Mouse (Mus musculus): ENCODE measurements around the gene Mov10l1.

Gene Mov10l1

DNA sequence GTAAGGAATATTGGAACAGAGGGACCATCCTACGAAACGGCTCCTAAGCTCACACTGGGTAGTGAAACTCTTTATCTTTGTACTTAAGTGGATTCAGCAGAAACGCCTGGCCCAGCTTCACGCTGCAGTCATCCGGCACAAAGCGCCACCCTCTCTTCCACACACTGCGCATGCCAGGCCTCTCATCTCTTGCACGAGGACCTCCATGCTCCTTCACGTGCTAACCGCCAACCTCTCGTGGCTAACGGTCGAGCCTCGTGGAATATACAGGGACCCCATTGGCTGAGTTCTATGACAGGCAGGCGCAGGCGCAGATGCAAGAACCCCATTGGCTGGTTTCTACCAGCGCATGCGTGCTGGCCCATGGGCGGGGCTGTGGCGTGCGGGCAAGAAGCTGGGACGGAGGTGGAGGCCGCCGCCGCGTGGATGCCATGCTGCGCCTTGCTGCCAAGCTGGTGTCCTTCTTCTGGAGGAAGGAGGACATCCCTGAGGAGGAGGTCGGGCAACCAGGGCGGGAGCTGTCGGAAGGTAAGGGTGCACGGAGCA, at the start of gene Mov10l1:
TSS of gene Mov10l1 (plus strand) at position 376 of the 546 bp plus-strand sequence.
- ATAC-seq (ENCODE audit: insufficient number of reproducible peaks, low FRiP score, low TSS enrichment) = no peak

DNA sequence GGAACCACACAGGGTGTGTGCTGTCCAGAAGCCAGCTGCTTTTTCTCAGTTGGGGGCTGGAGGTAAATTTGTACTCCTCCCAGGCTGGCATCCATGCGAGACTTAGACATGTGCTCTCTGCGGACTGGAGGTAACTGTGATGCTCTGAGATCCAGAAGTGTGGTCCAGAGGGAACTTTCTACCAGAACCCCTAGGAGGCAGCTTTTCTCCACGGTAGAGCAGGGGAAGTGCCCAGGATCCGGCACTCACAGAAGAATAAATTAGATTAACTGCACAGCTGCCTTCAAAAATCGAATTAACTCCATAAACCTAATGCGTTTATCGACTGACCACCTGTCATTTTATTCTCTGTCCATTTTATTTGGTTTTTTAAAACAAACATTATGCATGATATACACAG, 48.6 kb upstream of the Mov10l1 start:
- no peak for ATAC-seq (ENCODE audit: insufficient number of reproducible peaks, low FRiP score, low TSS enrichment)

DNA sequence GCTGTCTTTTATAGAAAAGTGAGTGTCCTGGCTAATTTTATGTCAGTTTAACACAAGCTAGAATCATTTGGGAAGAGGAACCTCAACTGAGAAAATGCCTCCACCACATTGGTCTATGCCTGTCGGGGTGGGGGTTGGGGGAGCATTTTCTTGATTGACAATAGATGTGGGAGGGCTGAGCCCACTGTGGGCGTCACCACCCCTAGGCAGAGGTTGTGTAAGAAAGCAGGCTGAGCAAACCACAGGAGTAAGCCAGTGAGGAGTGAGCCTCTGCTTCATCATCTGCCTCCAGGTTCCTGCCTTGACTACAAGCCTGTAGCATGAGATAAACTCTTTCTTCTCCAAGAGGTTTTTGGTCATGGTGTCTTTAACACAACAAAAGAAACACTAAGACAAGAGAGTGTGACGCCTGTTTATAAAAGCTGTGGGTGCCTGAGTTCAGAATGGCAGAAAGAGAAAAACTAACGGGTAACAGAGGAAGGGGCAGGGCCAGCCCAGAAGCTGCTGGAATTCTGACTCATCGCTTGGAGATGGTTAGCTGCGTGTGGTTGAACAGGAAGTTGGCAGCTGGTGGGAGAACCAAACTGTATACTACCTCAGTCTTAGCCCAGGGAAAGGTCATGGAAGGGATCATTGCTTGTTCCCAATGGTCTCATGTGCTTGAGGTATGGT, 46.0 kb upstream of the Mov10l1 start:
- no peak for ATAC-seq (ENCODE audit: insufficient number of reproducible peaks, low FRiP score, low TSS enrichment)

DNA sequence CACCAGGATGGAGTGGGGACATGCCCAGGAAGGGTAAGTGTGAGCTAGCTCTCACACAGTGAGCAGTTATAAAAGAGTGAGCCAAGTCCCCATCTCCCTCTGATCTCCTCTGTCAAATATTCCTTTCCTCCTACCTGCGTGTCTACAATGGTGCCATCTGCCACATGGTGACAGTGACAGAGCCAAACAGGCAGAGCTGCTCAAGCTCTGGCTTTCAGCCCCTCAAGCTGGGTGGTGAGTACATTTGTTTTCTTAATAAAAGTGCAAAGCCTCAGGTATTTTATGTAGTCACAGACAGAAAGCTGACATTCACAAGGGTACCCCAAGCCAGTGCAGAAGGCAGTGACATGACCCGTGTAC, 45.4 kb upstream of the Mov10l1 start:
- ATAC-seq (ENCODE audit: insufficient number of reproducible peaks, low FRiP score, low TSS enrichment) = no peak

DNA sequence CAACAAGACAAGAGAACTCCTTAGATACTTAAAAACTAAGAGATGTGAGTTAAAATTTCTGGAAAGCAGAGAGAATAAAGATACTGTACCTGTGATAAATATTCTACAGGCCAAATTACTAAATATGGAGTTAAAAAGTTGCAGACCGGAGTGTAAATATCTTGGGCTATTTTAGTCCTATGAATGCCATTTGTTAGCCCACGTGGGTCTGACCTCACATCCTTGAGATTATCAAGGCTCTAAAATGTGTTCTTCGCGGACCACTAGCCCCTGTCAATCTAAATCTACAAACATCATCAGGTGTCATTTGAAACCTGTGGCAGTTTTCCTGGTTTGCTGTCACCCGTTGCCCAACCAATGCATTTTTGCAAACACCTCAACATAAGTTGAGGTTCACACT, 39.9 kb upstream of the Mov10l1 start:
- no peak for ATAC-seq (ENCODE audit: insufficient number of reproducible peaks, low FRiP score, low TSS enrichment)

DNA sequence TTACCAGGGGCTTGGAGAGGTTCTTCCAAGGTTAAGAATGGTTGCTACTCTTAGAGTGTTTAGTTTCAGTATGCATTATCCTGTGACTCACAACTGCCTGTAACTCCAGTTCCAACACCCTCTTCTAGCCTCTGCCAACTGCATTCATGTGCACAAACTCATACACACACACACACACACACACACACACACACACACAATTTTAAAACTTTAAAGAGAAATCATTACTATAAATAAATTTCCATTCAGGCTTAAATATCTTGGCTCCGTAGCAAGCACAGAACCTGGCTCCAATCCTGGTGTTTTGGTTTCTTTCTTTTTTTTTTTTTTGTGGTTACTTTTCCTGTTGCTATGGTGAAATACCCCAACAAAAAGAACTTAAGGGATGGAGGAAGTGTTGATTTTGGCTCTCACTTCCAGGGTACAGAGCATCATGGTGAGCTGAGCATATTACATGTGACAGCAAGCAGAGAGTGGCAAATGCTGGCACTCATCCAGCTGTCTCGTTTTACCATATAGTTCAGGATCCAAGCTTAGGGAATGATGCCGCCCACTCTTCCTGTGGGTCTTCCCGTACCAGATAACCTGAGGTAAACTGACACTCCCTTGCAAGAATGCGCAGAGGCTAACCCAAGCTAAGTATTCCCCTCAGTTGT, 38.7 kb upstream of the Mov10l1 start:
- no peak for ATAC-seq (ENCODE audit: insufficient number of reproducible peaks, low FRiP score, low TSS enrichment)

DNA sequence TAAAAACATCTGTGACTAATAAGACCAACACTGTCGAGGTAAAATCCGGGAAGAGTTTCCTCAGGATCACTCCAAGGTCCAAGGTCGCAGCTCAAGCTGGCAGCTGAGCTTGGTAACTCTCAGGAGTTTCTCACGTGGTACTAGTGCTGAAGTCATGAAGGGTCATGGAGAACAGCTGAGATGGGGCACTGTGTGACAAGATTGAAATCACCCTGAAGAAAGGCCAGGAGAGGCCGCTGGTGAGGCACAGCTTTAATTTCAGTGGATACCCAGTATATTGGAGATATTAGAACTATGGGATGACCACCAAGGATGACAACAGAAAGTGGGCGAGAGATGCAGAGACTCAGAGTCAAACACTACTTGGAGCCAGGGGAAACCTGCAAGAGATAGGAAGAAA, 35.9 kb upstream of the Mov10l1 start:
- ATAC-seq (ENCODE audit: insufficient number of reproducible peaks, low FRiP score, low TSS enrichment) = no peak

DNA sequence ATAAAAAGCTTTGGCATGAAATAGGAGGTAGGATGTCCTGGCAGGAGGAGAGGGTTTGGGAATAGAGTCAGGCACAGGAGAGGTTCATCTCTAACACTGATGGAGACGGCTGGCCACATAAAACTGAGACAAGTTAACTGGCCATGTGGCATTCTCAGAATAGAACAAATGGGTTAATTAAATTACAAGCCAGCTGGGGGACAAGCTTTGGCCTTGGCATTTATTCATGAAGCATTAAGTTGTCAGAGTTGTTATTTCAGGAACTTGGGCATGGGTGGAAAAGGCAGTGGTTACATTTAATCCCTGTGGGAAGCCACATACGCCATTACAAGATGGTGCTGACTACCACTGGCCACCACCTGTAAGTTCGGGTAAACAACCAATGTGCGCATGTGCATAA, 31.5 kb upstream of the Mov10l1 start:
- ATAC-seq (ENCODE audit: insufficient number of reproducible peaks, low FRiP score, low TSS enrichment) = no peak

DNA sequence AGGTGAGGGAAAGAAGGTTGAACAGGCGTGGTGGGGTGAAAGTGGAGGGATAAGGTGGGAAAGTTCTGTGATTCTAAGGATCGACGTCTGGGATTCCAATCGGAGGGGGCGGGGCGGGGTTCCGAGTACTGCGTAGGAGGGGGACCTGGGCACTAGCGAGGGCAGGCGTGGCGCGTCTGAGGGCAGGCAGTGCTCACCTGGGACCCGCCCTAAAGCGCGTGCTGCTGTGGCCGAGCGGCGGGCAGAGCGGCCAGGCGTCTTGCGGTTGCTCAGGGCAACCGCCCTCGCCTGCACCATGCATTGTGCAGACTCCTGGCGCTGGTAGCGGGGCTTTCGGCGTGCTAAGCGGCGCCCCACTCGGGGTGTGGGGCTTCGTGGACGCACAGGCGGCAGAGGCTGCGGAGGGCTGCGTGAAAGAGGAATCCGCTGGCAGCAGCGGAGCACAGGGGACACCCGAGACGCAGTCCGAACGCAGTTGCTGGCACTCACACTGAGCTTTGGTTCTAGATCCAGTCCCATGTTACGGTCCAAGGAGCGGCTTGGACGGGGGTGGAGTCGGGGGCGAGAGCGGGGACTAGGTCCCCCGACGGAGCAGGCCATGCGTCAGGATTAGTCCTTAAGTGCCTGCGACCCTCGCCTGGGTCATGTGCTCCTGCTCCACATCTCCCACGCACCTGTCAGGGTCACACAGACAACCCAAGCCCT, 28.2 kb upstream of the Mov10l1 start, which contains the start of gene Ttll8:
TSS of gene Ttll8 (minus strand) at position 51 of the 705 bp plus-strand sequence.
- ATAC-seq (ENCODE audit: insufficient number of reproducible peaks, low FRiP score, low TSS enrichment) = no peak

DNA sequence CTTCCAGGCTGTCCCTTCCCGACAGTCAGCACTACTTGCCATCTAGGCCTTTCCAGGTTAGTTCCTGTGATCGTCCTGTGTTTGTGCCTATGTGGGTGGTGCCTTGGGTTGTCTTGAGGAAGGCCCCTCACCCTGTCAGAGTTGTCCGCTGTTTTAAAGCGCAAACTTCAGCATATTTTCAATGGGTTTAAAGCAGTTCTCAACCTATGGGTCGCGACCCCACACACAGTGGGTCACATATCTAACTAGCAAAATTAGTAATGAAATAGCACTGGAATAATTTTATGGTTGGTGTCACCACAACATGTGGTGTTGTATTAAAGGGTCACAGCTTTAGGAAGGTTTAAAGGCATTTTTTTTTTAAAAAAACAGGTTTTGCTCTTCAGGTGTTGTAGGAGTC, 27.4 kb upstream of the Mov10l1 start:
- no peak for ATAC-seq (ENCODE audit: insufficient number of reproducible peaks, low FRiP score, low TSS enrichment)

DNA sequence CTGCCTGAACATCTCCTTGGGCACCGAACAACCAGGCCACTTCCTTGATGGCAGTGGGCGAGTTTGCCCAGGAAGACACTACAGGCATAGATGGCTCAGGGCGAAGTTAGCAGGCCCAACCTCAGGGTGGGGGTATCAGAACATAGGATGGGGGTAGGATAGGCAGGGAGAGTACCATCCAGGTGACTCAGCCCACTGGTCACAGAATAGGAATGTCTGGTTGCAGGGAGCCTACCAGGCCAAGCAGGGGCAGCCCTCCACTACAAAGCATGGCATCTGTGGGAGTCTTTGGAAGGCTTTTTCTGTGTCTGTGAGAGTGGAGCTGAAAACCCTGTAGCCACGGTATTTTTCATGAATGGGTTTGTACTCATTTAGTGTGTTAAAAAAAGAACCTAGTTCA, 25.2 kb upstream of the Mov10l1 start:
- ATAC-seq (ENCODE audit: insufficient number of reproducible peaks, low FRiP score, low TSS enrichment) = no peak

DNA sequence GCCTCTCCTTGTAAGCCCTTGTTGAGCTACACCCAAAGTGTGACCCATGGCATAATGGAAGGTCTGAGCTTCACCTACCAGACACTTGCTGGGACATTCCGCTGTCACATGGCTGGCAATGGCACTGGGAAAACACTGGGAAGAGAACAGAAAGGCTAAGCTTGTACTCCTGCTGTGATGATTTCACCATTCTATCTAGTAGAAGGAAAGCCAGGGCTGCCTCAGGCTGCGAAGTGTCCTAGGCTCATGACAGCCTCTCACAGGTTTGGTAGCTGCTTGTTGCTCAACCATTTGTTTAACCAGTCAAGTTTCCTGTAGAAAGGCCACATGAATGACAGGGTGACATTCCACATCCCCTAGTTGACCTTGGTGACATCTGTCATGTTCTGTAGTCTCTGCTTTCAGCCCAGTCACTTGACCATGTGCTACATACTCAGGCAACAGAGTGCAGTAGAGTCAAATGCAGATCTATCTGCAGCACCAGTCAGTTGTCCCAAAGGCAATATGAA, 18.6 kb upstream of the Mov10l1 start:
- no peak for ATAC-seq (ENCODE audit: insufficient number of reproducible peaks, low FRiP score, low TSS enrichment)

DNA sequence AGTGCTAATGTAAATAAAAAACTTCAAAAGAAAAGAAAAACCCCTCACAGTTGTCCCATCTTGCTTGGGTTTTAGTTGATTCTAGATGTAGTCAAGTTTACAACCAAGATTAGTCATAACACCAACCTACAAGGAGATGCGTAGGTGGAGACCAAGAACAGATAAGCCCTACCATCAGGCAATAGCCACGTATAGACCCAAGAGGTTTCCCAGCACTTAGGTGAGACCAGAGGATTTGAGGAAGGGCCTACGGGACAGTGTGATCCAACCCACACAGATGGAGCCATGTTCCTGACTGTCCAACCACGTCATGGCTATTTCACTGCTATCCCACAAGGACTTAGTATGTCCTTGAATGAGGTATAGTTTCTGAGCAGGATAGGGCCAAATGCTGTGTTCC, 10.4 kb upstream of the Mov10l1 start:
- no peak for ATAC-seq (ENCODE audit: insufficient number of reproducible peaks, low FRiP score, low TSS enrichment)

DNA sequence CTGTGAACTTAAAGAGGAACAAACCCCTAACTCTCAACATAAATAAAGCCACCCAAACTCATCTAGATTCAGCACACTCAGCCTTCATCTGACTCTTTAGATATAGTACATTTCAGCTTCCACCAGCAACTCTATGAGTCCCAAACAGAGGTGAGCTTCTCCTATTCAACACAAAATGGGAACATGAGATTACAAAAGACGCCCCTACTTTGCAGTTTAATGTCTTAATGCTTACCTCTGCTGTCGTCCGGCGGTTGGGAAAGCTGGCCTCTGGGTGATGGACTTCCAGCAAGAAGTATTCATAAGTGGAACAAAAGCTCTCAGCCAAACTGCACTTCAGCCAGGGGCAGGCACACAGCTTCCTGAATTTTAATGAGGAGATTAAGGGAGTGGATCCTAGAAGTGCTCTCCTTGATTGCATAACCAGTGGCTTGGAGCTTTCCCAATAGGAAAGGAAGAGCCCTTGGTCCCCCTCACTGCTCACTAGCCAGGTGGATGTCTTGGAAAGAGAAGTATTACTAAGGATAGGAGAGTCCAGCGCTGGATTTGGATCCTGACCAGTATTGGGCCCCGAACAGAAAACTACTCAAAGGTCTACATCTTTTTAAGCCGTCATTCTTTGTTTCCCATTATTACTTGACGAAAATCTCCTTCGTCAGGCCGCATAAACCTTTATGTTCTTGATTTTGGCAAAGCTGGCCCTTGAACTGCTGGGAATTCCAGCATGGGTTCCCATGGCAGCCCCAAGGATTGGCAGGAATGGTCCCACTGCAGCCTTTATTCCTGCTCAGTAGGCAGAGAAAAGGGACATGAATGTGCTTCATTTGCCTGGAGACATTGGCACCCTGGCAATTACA, 4.2 kb upstream of the Mov10l1 start, which contains the start of gene Mlc1:
TSS of gene Mlc1 (minus strand) at position 727 of the 857 bp plus-strand sequence.
- ATAC-seq (ENCODE audit: insufficient number of reproducible peaks, low FRiP score, low TSS enrichment) = no peak

DNA sequence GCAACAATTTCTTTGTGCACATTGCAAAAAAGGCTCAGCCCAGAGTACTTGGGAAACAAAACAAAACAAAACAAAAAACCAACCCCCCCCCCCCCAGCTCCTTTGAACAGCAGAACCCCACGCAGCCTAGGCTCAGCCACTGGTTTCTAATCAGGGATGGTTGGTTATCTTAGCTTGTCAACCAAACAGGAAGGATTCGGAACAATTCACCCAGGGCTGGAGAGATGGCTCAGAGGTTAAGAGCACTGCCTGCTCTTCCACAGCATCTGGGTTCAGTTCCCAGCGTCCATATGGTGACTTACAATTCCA, 3.6 kb upstream of the Mov10l1 start:
- ATAC-seq (ENCODE audit: insufficient number of reproducible peaks, low FRiP score, low TSS enrichment) = no peak

DNA sequence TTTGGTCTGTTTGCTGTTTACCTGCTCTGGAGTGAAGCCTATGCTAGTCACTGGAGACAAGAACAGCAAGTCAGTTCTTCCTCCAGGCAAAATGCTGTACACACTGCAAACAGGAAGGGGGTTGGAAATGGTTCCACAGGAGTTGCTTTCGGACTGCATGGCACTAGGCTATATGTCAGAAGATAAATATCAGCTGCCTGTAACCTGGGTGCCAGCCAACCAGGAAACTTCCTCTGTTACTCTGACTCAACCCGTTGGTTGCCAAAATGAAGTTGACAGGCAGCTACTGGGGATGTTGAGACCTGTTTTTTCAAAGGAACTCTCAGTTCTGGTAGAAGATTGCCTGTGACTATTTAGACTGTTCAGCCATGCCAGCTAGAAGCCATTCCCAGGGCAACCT, 6.5 kb downstream of the Mov10l1 start:
- ATAC-seq (ENCODE audit: insufficient number of reproducible peaks, low FRiP score, low TSS enrichment) = no peak

DNA sequence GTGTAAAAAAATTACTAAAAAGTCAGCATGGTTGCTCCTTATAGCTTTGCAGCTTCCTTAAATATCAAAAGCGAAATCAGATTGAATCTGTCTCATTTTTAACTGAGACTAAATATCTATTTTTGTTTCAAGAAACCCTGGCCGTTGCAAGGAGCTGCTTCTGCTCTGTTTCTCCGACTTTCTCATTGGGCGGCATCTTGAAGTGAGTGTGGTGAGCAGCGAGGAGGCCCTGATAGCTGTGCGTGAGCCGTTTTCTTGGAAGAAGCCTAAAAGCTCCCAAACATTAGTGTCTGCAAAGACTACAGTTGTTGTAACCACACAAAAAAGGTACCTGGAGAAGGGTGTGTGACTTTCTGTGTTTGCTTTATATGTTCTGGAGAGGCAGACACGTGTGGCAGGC, 15.9 kb downstream of the Mov10l1 start:
- no peak for ATAC-seq (ENCODE audit: insufficient number of reproducible peaks, low FRiP score, low TSS enrichment)

DNA sequence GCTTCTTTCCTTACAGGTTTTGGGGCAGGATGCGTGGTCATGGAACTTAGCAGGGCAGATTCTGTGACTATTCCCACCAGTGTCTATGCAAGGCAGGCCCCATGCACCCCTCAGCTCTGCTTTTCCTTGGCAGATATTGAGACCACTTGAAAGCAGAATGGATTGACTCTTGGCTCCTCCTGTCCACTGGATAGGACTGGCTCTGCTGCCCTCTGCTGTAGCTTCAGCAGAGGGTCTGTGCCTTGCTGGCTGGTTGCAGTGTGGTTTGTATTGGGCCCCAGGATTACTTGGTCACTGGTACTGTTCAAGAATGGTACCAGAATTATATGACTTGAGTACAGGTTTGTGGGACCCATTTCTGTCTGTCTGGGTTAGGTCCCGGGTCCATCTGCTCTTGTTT, 16.4 kb downstream of the Mov10l1 start:
- no peak for ATAC-seq (ENCODE audit: insufficient number of reproducible peaks, low FRiP score, low TSS enrichment)

DNA sequence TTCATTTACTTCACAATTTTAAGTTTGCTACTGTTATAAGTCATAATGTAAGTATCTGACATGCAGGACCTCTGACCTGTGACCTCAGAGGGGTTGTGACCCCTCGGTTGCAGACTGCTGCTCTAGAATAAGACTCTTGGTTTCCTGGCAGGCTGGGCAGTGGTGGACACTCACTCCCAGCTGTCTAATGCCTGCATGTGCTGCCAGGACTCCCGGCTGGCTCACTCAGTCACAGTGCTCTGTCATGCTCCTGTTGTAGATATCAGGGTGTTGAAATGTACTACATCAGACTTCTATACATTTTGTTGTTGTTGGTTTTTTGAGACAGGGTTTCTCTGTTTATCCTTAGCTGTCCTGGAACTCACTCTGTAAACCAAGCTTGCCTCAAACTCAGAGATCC, 17.7 kb downstream of the Mov10l1 start:
- no peak for ATAC-seq (ENCODE audit: insufficient number of reproducible peaks, low FRiP score, low TSS enrichment)

DNA sequence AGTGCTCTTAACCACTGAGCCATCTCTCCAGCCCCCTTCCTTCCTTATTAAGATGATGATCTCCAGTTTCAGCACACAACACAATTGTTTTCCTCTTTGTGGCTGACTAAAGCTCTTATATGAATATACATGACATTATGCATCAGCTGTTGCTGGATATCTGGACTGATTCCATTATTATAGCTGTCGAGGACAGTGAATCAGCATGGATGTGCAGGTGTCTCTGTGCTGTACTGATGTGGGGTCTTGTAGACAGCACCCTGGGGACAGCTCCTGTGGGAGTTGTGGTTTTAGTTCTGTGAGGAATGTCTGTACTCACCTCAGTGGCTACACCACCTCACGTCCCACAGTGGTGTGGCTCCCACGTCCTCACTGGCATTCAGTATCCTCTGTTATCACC, 18.5 kb downstream of the Mov10l1 start:
- no peak for ATAC-seq (ENCODE audit: insufficient number of reproducible peaks, low FRiP score, low TSS enrichment)

All from cerebellum, adult (tissue).